Mouse (Mus musculus) lung, adult 2 months (tissue): ENCODE results near the gene Ncam1.

Experiments
- CTCF ChIP-seq: fragments of 200-500 bp; IDR thresholded peaks from 2 replicates; pipeline ENCODE4 v1.5.1; 2011; ENCODE audit warnings: mild to moderate bottlenecking, low read length, control low read depth; ENCODE audit not compliant: insufficient read depth
- POLR2A ChIP-seq: fragments of 200-500 bp; IDR thresholded peaks from 2 replicates; pipeline ENCODE4 v1.6.1; 2011; ENCODE audit warnings: low read depth, mild to moderate bottlenecking, control low read depth, low read length, borderline replicate concordance; ENCODE audit errors: extremely low read depth

GRCm38 (mm10) chr9:49577136-49577535, 221.6 kb downstream of the Ncam1 start:
- no peak for TF ChIP-seq CTCF
- TF ChIP-seq POLR2A = no peak
